Mouse (Mus musculus) kidney, adult 2 months (tissue): ENCODE measurements at regions not wholly inside any gene's neighbourhood (a gene's known extent, or its start where the extent isn't known, plus 50 kb on each side); places are given as distances from the start of the nearest gene placed in this dataset.

Experiments used
- DNase-seq: peaks from one replicate; pipeline ENCODE4 v3.0.0; 2021
- H3K27ac ChIP-seq: fragments of 200-500 bp; 2 replicates; pipeline ENCODE4 v1.5.1; 2012; ENCODE audit warnings: low read depth, low read length, control low read depth, inconsistent platforms; ENCODE audit not compliant: insufficient read depth
- H3K27me3 ChIP-seq: fragments of 200-500 bp; replicated peaks from 2 replicates; pipeline ENCODE4 v1.6.1; 2012; ENCODE audit warnings: mild to moderate bottlenecking, moderate library complexity, low read length, inconsistent platforms; ENCODE audit not compliant: control insufficient read depth, insufficient read depth
- H3K36me3 ChIP-seq: fragments of 200-500 bp; 2 replicates; pipeline ENCODE4 v1.6.1; 2012; ENCODE audit warnings: mild to moderate bottlenecking, moderate library complexity, low read length, inconsistent platforms; ENCODE audit not compliant: control insufficient read depth, insufficient read depth
- H3K4me1 ChIP-seq: fragments of 200-500 bp; 2 replicates; pipeline ENCODE4 v1.6.1; 2011; ENCODE audit warnings: low read length; ENCODE audit not compliant: control insufficient read depth, insufficient read depth
- H3K4me3 ChIP-seq: fragments of 200-500 bp; 2 replicates; pipeline ENCODE4 v1.5.1; 2011; ENCODE audit warnings: mild to moderate bottlenecking, low read depth, low read length, control low read depth; ENCODE audit not compliant: insufficient read depth
- CTCF ChIP-seq: fragments of 200-500 bp; conservative IDR thresholded peaks from 2 replicates; pipeline ENCODE4 v1.5.1; 2011; ENCODE audit warnings: low read depth, mild to moderate bottlenecking, control low read depth, low read length, moderate library complexity, mixed read lengths; ENCODE audit not compliant: insufficient read depth, insufficient read length
- POLR2A ChIP-seq: fragments of 200-500 bp; IDR thresholded peaks from one replicate; pipeline ENCODE4 v1.6.1; 2011; ENCODE audit warnings: low read depth, low read length, control low read depth
- WGBS: fragments of 180-500 bp; shearing (Covaris S2); methylation state at CpG from one replicate; pipeline ENCODE4 v1.1.7; 2018; 5-methylcytosine and 5-hydroxymethylcytosine counted together

DNA sequence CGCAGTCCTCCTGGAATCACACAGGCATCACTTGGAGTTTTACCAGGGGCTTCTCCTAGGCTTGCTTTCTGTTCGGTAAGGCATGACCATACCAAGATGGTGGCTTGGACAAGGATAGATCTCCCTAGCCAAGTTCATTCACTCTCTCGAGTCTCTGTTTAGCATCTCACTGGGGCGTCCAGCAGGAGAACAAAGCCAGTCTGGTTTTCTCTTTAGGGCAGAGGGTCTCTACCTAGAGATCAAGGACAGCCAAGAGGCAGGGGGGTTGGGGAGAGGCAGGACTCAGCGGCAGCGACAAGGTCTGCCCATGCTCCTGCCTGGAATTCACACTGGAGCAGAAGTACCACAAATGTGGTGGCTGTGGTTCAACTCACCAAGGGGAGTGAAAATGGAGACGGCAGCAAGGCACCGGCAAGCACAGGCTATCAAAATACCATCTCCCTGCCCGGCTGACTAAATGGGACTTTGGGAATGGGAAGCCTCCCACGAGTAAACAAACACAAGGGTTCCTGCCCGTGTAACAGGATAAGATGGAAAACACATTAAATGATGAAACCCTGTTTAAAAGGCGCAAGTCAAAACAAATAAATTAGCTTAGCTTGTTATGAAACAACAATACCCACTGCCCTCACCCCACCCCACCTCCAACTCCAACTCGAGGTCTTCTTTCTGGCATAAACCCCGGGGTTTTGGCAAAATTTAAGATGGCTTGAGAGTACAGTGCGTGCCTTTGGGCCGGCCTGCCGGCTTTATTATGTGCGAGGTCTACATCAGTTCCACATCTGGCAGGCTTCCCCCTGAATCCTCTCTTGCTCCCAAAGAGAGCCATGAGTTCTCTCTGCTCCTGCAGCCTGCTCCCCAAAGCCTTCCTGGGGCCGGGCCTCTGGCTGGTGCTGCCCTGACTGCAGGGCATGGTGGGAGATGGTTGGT, 258.1 kb upstream of the Dio3 start:
- no peak overlapping the region for H3K27ac ChIP-seq
- H3K4me3 ChIP-seq: no peak overlapping the region

DNA sequence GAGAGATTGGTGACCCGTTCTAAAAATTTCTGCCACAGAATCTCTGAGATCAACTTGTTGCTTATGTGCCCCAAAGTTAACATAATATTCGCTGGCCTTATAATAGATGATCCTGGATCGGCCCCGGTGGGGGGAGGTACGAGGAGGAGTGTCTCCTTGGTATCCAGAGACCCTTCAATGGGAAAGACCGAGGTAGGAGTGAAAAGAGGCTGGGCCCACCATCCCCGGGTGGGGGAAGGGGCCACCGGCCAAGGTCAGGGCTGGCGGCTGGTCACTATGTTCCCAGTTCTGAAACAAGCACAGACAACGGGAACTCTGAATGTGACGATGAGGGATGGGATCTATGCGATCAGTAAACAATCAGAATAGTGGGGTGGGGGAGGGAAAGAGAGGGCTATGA, 257.2 kb upstream of the Dio3 start:
- H3K36me3 ChIP-seq: no peaks in the 10 kb centered on the region
- no peak overlapping the region for H3K4me3 ChIP-seq
- WGBS: 71% methylated on average over 12 of the region's 12 CpGs

More for the DNA sequence above, 258.1 kb upstream of the Dio3 start:
- TF ChIP-seq CTCF (no peak), POLR2A (no peak)
- no peaks in the 10 kb centered on the region for H3K36me3 ChIP-seq
- DNase-seq: peak; percentile 14
- H3K27me3 ChIP-seq: no peaks in the 10 kb centered on the region
- peaks cover 5% of the 10 kb centered on the region; the same call in 1 of the 2 replicates for H3K4me1 ChIP-seq
- WGBS: 33% methylated on average over 19 of the region's 19 CpGs

DNA sequence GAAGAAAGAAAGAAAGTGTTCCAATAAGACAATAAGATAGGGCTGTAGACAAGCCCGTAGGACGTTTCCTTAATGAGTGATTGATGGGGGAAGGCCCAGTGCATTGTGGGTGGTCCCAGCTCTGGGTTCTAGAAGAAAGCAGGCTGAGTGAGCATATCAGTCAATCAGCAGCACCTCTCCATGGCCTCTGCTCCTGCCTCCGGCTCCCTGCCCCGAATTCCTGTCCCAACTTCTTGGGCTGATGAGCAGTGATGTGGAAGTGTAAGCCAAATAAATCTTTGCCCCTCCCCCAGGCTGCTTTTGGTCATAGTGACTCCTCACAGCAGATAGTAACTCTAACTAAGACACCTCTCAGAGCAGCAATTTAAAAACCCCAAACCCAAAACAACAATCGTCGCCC, 256.2 kb upstream of the Dio3 start:
- Histone ChIP-seq H3K36me3 (no peaks in the 10 kb centered on the region), H3K27me3 (no peaks in the 10 kb centered on the region), H3K4me1 (peaks cover 5% of the 10 kb centered on the region; the same call in 1 of the 2 replicates), H3K27ac (no peak overlapping the region), H3K4me3 (no peak overlapping the region)
- TF ChIP-seq CTCF: no peak
- no peak for TF ChIP-seq POLR2A
- DNase-seq: no peak
- 64% methylated on average over 6 of the region's 6 CpGs for WGBS

More for the DNA sequence above, 257.2 kb upstream of the Dio3 start:
- TF ChIP-seq CTCF (no peak), POLR2A (no peak)
- Histone ChIP-seq H3K4me1 (peaks cover 5% of the 10 kb centered on the region; the same call in 1 of the 2 replicates), H3K27ac (no peak overlapping the region), H3K27me3 (no peaks in the 10 kb centered on the region)
- DNase-seq: no peak

DNA sequence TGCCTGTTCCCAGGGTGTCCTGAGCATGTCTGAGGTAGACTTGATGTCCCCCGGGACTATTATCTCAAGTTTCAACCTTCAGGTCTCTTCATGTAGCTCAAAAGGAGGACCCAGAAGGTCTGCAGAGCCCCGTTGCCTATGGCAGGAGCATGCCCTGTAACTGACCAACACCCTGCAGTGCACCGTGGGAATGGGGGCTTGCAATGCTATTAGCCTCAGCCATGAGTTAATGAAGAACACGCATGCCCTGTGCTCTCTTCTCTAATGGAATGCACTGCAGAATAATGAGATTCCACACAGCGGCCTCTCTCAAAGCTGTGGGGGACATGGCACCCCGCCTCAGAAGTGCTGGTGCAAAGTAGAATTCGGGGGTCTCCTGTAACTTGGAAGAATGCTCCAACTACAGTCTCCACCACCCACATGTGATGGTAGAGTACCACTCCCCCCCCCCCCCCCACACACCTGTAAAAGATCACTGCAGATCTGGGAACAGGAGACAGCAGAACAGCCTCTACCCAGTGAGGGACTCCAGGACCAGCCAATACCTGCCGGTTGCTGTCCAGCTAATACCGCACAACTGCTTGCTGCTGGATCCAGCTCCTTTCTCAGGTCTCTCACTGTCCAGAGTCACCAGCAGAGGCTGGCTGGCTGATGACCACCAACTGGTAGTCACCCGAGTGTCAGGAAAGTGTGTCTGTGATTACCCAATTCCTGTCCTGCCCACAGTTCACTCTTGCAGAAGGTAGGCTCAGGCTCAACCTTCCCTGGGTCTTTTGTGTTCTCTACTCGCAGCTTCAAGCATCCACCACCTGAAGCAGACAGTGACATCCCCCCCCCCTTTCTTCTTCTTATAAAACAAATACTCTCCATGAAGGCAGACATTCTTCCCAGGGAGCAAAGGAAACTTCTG, 255.4 kb upstream of the Dio3 start:
- TF ChIP-seq POLR2A (no peak), CTCF (no peak)
- H3K27me3 ChIP-seq: no peaks in the 10 kb centered on the region
- DNase-seq: no peak
- H3K4me1 ChIP-seq: peaks cover 5% of the 10 kb centered on the region; the same call in 1 of the 2 replicates
- no peaks in the 10 kb centered on the region for H3K36me3 ChIP-seq
- no peak overlapping the region for H3K4me3 ChIP-seq
- 56% methylated on average over 11 of the region's 11 CpGs for WGBS
- H3K27ac ChIP-seq: no peak overlapping the region

DNA sequence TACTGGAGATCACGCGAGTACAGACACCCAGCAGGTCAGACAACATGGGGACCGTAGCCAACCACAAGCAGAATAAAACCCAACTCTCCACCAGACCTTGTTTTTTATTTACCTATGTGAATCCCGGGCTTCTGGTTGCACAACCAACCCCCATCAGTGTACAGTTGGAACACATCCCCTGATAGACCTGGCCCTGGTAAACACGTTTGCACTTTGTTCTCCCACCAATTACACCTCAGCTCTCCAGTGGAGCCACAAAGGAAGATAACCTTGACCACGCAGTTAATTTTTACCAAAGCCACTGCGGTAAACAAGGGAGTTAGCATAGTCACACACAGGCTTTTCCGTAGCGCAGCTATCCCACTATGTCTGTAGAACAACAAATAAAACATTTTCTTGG, 254.6 kb upstream of the Dio3 start:
- TF ChIP-seq POLR2A (no peak), CTCF (no peak)
- Histone ChIP-seq H3K4me3 (no peak overlapping the region), H3K36me3 (no peaks in the 10 kb centered on the region), H3K27ac (no peak overlapping the region), H3K27me3 (no peaks in the 10 kb centered on the region), H3K4me1 (peaks cover 5% of the 10 kb centered on the region; the same call in 1 of the 2 replicates)
- 50% methylated on average over 9 of the region's 9 CpGs for WGBS
- peak; percentile 74 for DNase-seq

DNA sequence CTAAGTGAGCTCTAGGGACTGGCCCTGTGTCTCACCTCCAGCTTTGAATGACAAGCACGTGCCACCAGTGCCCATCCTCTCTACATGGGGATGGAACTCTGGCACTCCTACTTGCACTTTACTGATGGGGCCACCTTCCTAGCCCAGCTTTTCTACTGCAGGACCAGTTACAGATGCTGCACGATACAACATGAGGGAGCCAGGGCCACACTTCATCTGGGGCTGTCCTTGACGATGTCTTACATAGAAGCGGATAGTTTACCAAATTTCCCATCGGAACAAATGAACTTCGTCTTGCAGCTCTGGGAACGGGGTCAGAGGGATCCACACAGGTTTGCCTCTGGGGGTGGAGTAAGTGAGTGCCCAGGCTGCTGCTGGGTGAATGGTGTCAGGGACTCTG, 253.7 kb upstream of the Dio3 start:
- no peaks in the 10 kb centered on the region for H3K27me3 ChIP-seq
- no peak overlapping the region for H3K27ac ChIP-seq
- H3K4me1 ChIP-seq: peaks cover 5% of the 10 kb centered on the region; the same call in 1 of the 2 replicates
- H3K4me3 ChIP-seq: no peak overlapping the region
- 90% methylated on average over 7 of the region's 7 CpGs for WGBS
- no peak for TF ChIP-seq POLR2A
- no peak for TF ChIP-seq CTCF
- no peaks in the 10 kb centered on the region for H3K36me3 ChIP-seq
- no peak for DNase-seq
